Mouse (Mus musculus): ENCODE measurements around the gene Car3.
A peak's percentile ranks its signal among the peaks of the same experiment; 100 is the strongest.

Car3 gene

GRCm38 (mm10) chr3:14876325-14876918, 13.1 kb downstream of the Car3 start:
- DNase-seq (ENCODE audit: low spot score in 2 of 2): no peak

- DNase-seq (ENCODE audit: low spot score in 2 of 2): peak; percentile 77 to 79
Measured at GRCm38 (mm10) chr3:14877251-14877909, 14.1 kb downstream of the Car3 start.

GRCm38 (mm10) chr3:14878749-14879223, 15.5 kb downstream of the Car3 start:
- DNase-seq (ENCODE audit: low spot score in 2 of 2): peak in 1 of 2 experiments; percentile 54

GRCm38 (mm10) chr3:14879293-14879692, 16.0 kb downstream of the Car3 start:
- DNase-seq (ENCODE audit: low spot score in 2 of 2): no peak

- no peak for DNase-seq (ENCODE audit: low spot score in 2 of 2)
Measured at GRCm38 (mm10) chr3:14880277-14880676, 17.0 kb downstream of the Car3 start.

- no peak for DNase-seq (ENCODE audit: low spot score in 2 of 2)
Measured at GRCm38 (mm10) chr3:14882005-14882404, 18.7 kb downstream of the Car3 start.

GRCm38 (mm10) chr3:14882756-14883155, 19.4 kb downstream of the Car3 start:
- DNase-seq (ENCODE audit: low spot score in 2 of 2): no peak

GRCm38 (mm10) chr3:14884826-14885225, 21.5 kb downstream of the Car3 start:
- DNase-seq (ENCODE audit: low spot score in 2 of 2): no peak

- peak; percentile 80 to 88 for DNase-seq (ENCODE audit: low spot score in 2 of 2)
Measured at GRCm38 (mm10) chr3:14886102-14887098, 23.1 kb downstream of the Car3 start, which contains the start of gene Car2. Gene Car2 (plus strand): TSS chr3:14886273.

- DNase-seq (ENCODE audit: low spot score in 2 of 2): peak in 1 of 2 experiments; percentile 66
Measured at GRCm38 (mm10) chr3:14887134-14887666, 23.9 kb downstream of the Car3 start.

- DNase-seq (ENCODE audit: low spot score in 2 of 2): peak in 1 of 2 experiments; percentile 64
Measured at GRCm38 (mm10) chr3:14887686-14888295, 24.5 kb downstream of the Car3 start.

GRCm38 (mm10) chr3:14888549-14888948, 25.2 kb downstream of the Car3 start:
- DNase-seq (ENCODE audit: low spot score in 2 of 2): no peak

- no peak for DNase-seq (ENCODE audit: low spot score in 2 of 2)
Measured at GRCm38 (mm10) chr3:14889085-14889484, 25.8 kb downstream of the Car3 start.

- DNase-seq (ENCODE audit: low spot score in 2 of 2): no peak
Measured at GRCm38 (mm10) chr3:14889716-14890409, 26.6 kb downstream of the Car3 start.

GRCm38 (mm10) chr3:14892991-14893390, 29.7 kb downstream of the Car3 start:
- DNase-seq (ENCODE audit: low spot score in 2 of 2): no peak

GRCm38 (mm10) chr3:14893700-14894099, 30.4 kb downstream of the Car3 start:
- no peak for DNase-seq (ENCODE audit: low spot score in 2 of 2)

GRCm38 (mm10) chr3:14895333-14895732, 32.0 kb downstream of the Car3 start:
- no peak for DNase-seq (ENCODE audit: low spot score in 2 of 2)

- DNase-seq (ENCODE audit: low spot score in 2 of 2): no peak
Measured at GRCm38 (mm10) chr3:14897770-14898169, 34.5 kb downstream of the Car3 start.

GRCm38 (mm10) chr3:14903380-14903779, 40.1 kb downstream of the Car3 start:
- no peak for DNase-seq (ENCODE audit: low spot score in 2 of 2)

- DNase-seq (ENCODE audit: low spot score in 2 of 2): no peak
Measured at GRCm38 (mm10) chr3:14904165-14904564, 40.9 kb downstream of the Car3 start.

- no peak for DNase-seq (ENCODE audit: low spot score in 2 of 2)
Measured at GRCm38 (mm10) chr3:14907271-14907670, 44.0 kb downstream of the Car3 start.
